Mouse (Mus musculus): ENCODE results near the gene Pex11g. TPM values are rescaled to one million over a fixed set of nuclear protein-coding genes. Genes with fewer than 3 reads are reported as not detected.

The Pex11g gene
- polyA plus RNA-seq, 2 experiments: 2.5 to 3.5 TPM

DNA sequence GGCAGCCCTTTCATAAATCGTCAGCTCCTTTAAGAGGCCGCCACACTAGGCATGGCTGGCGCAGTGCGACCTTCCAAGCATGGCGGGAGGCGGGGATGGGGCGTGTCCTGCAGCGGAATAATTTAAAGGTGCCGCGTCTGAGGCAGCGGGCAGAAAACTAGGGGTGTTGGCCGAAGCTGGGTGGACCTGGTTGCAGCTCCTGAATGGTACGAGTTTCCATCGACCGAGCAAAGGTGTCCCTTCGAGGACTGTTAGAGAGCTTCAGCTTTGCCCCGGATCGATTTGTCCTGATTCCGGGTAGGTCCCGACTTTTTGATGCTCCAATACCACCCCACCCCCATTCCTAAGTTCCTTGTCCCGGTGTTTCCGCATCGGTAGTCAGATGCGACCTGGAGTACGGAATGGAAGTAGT, 47.8 kb upstream of the Pex11g start, which contains the start of gene Pnpla6:
Gene Pnpla6 (plus strand): TSS at position 125 of the 412 bp plus-strand sequence.
- peak; percentile 61 to 73 (median 70) for DNase-seq (ENCODE audit: low read depth in 3 of 3, low spot score in 3 of 3)

DNA sequence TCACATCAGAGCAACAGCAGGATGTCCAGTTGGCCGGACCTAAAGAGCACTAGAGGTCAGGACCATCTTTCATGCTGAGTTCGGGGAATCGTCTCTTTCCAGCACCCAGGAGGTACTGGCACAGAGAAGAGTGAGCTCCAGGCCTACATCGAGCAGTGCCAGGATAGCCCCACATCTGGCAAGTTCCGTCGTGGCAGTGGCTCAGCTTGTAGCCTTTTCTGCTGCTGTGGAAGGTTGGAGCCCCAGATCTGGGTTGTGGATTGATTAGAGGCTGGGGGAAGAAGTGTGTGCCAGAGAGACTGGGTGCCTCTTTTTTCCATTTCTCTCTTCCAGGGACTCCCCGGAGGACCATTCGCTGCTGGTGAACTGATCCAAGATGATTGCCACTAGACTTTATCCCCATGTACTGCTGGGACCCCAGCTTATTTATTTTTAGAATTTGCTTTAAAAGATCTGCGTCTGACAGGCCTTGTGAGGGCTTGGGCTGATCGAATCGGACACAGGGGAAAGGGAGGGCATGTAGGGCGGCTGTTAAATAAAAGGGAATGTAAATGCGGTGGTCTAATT, 47.3 kb upstream of the Pex11g start:
- ATAC-seq (ENCODE audit: insufficient read depth) (no peak), DNase-seq (ENCODE audit: low read depth in 3 of 3, low spot score in 3 of 3) (no peak)
- Histone ChIP-seq H3K4me1 (replicated peaks; ENCODE audit: control insufficient read depth in 2 of 2, insufficient read depth in 2 of 2, low read length in 1 of 2) (peaks cover 15 to 18% of the 10 kb centered on the region in 2 experiments), H3K4me3 (ENCODE audit: insufficient read depth in 1 of 2, low read depth in 2 of 2, low read length in 2 of 2) (peak overlapping the region; percentile 37 to 84; a peak in 3 of 4 replicates), H3K27ac (peak overlapping the region; percentile 22; the same call in 1 of the 2 replicates), H3K27me3 (ENCODE audit: control insufficient read depth, insufficient read depth, low read length) (no peaks in the 10 kb centered on the region), H3K9ac (replicated peaks) (peak overlapping the region; percentile 50), H3K9me3 (ENCODE audit: control insufficient read depth, low read length) (no peaks in the 10 kb centered on the region), H3K4me2 (ENCODE audit: low read depth) (peak overlapping the region; percentile 100), H3K36me3 (replicated peaks; ENCODE audit: control insufficient read depth, insufficient read depth, low read depth) (no peaks in the 10 kb centered on the region; the same call in 1 of the 2 replicates)
- 35% methylated on average over 13 of the region's 13 CpGs for WGBS (ENCODE audit: insufficient replicate concordance)
- TF ChIP-seq CTCF (IDR thresholded peaks at IDR 0.05; ENCODE audit: low read depth) (no peak), EP300 (IDR thresholded peaks at IDR 0.05; ENCODE audit: low read depth) (no peak)

More for the DNA sequence above, 47.8 kb upstream of the Pex11g start, which contains the start of gene Pnpla6:
- Histone ChIP-seq H3K27me3 (ENCODE audit: control insufficient read depth, insufficient read depth, low read length) (no peaks in the 10 kb centered on the region), H3K4me2 (ENCODE audit: low read depth) (peak within 1 kb of the TSS; percentile 100), H3K9ac (replicated peaks) (peak within 1 kb of the TSS; percentile 77), H3K4me3 (ENCODE audit: insufficient read depth in 1 of 2, low read depth in 2 of 2, low read length in 2 of 2) (peak within 1 kb of the TSS; percentile 79 to 84), H3K27ac (peak within 1 kb of the TSS; percentile 70), H3K9me3 (ENCODE audit: control insufficient read depth, low read length) (no peaks in the 10 kb centered on the region), H3K36me3 (replicated peaks; ENCODE audit: control insufficient read depth, insufficient read depth, low read depth) (no peaks in the 10 kb centered on the region; the same call in 1 of the 2 replicates), H3K4me1 (replicated peaks; ENCODE audit: control insufficient read depth in 2 of 2, insufficient read depth in 2 of 2, low read length in 1 of 2) (peaks cover 18% of the 10 kb centered on the region in 2 experiments)
- no peak for TF ChIP-seq EP300 (IDR thresholded peaks at IDR 0.05; ENCODE audit: low read depth)
- TF ChIP-seq CTCF (IDR thresholded peaks at IDR 0.05; ENCODE audit: low read depth): no peak
- 1% methylated on average over 25 of the region's 25 CpGs for WGBS (ENCODE audit: insufficient replicate concordance)
- ATAC-seq (ENCODE audit: insufficient read depth): peak; percentile 56

- H3K4me3 ChIP-seq (ENCODE audit: insufficient read depth in 1 of 2, low read depth in 2 of 2, low read length in 2 of 2): no peak overlapping the region
- TF ChIP-seq EP300 (IDR thresholded peaks at IDR 0.05; ENCODE audit: low read depth) (no peak), CTCF (IDR thresholded peaks at IDR 0.05; ENCODE audit: low read depth) (no peak)
- H3K4me1 ChIP-seq (replicated peaks; ENCODE audit: control insufficient read depth in 2 of 2, insufficient read depth in 2 of 2, low read length in 1 of 2): peaks cover 0 to 2% of the 10 kb centered on the region in 2 experiments; a peak in 1 of 4 replicates
- ATAC-seq (ENCODE audit: insufficient read depth) (peak; percentile 36; the same call in 1 of the 2 replicates), DNase-seq (ENCODE audit: low read depth in 3 of 3, low spot score in 3 of 3) (no peak)
- no peak overlapping the region for H3K9ac ChIP-seq (replicated peaks)
- H3K27ac ChIP-seq: no peak overlapping the region
- H3K4me2 ChIP-seq (ENCODE audit: low read depth): no peak overlapping the region
- no peaks in the 10 kb centered on the region for H3K9me3 ChIP-seq (ENCODE audit: control insufficient read depth, low read length)
- WGBS (ENCODE audit: insufficient replicate concordance): 65% methylated on average over 6 of the region's 6 CpGs
- no peaks in the 10 kb centered on the region for H3K27me3 ChIP-seq (ENCODE audit: control insufficient read depth, insufficient read depth, low read length)
- no peaks in the 10 kb centered on the region; the same call in 1 of the 2 replicates for H3K36me3 ChIP-seq (replicated peaks; ENCODE audit: control insufficient read depth, insufficient read depth, low read depth)
Measured at GRCm38 (mm10) chr8:3507979-3508754, 40.7 kb upstream of the Pex11g start.

DNA sequence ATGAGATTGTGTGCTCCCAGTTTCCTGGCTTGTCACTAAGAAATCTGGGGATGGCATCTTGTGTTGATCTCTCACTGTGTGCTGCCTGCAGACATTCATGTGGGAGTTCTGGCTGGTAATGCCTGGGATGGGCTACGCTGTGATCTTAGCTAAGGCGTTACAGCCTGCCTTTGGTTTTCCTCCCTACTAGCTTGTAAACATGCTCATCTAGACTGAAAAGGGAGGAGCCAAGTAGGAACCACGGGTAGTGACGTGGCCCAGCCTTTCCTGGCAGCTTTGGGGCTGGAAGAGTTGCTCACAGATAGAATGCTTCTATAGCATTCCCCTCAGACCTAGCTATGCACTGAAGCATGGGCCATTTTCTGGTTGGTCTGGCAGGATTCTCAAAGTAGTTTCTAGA, 34.7 kb upstream of the Pex11g start:
- ATAC-seq (ENCODE audit: insufficient read depth): no peak
- WGBS (ENCODE audit: insufficient replicate concordance): 42% methylated on average over 4 of the region's 4 CpGs
- Histone ChIP-seq H3K4me1 (replicated peaks; ENCODE audit: control insufficient read depth in 2 of 2, insufficient read depth in 2 of 2, low read length in 1 of 2) (peaks cover 2 to 15% of the 10 kb centered on the region in 2 experiments; a peak in 2 of 4 replicates), H3K36me3 (replicated peaks; ENCODE audit: control insufficient read depth, insufficient read depth, low read depth) (no peaks in the 10 kb centered on the region), H3K9me3 (ENCODE audit: control insufficient read depth, low read length) (no peaks in the 10 kb centered on the region), H3K4me3 (ENCODE audit: insufficient read depth in 1 of 2, low read depth in 2 of 2, low read length in 2 of 2) (no peak overlapping the region), H3K27me3 (ENCODE audit: control insufficient read depth, insufficient read depth, low read length) (no peaks in the 10 kb centered on the region), H3K4me2 (ENCODE audit: low read depth) (no peak overlapping the region), H3K9ac (replicated peaks) (no peak overlapping the region), H3K27ac (no peak overlapping the region)
- TF ChIP-seq CTCF (IDR thresholded peaks at IDR 0.05; ENCODE audit: low read depth) (no peak), EP300 (IDR thresholded peaks at IDR 0.05; ENCODE audit: low read depth) (no peak)
- no peak for DNase-seq (ENCODE audit: low read depth in 3 of 3, low spot score in 3 of 3)
